Mouse (Mus musculus): Measurements from ENCODE around the gene Ppm1n. TPM values are rescaled to one million over a fixed set of nuclear protein-coding genes. Genes with fewer than 3 reads are reported as not detected.

The Ppm1n gene
- polyA plus RNA-seq, 1 experiment from 2014 or later, result not detected

- ATAC-seq (ENCODE audit: insufficient number of reproducible peaks, insufficient read depth, low FRiP score, low read depth), result no peak
- peaks cover 8% of the 10 kb centered on the region for H3K4me1 ChIP-seq (ENCODE audit: control insufficient read depth, insufficient read depth, low read length)
- WGBS, result 52% methylated on average over 5 of the region's 5 CpGs
- no peaks in the 10 kb centered on the region for H3K27me3 ChIP-seq (ENCODE audit: control insufficient read depth, insufficient read depth, low read length)
- no peak overlapping the region for H3K4me3 ChIP-seq (ENCODE audit: low read depth, low read length)
- H3K36me3 ChIP-seq (ENCODE audit: control insufficient read depth, insufficient read depth, low read length), result no peaks in the 10 kb centered on the region
- no peak overlapping the region for H3K4me2 ChIP-seq (replicated peaks; ENCODE audit: low read depth, low read length)
- no peak overlapping the region for H3K9ac ChIP-seq (replicated peaks; ENCODE audit: low read depth, low read length)
- H3K27ac ChIP-seq (ENCODE audit: low read length), result no peak overlapping the region
- no peaks in the 10 kb centered on the region for H3K9me3 ChIP-seq (ENCODE audit: control insufficient read depth, low read depth, low read length)
Observed at GRCm38 (mm10) chr7:19321464-19321863, 41.6 kb upstream of the Ppm1n start.

DNA sequence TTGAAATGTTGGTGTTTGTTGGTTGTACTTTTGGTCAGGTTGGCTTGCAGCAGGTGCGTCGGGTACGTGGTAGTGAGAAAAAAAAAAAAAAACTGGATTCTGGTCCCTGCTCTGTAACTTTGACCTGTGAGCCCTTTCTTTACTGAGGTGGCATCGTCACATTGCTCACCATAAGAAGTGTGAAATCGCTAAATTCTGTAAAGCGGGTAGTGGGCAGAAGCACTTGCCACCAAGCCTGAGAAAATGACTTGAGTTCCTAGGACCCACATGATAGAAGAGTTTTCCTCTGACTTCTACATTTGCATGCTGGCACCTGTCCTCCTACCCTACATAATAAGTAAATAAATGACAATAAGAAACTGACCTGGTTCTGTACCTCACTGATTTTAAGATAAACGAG is 40.8 kb upstream of the Ppm1n start:
- H3K9me3 ChIP-seq (ENCODE audit: control insufficient read depth, low read depth, low read length), result no peaks in the 10 kb centered on the region
- H3K4me3 ChIP-seq (ENCODE audit: low read depth, low read length), result 0 out of 2 replicates have a peak overlapping the region, but pooled peaks have one; percentile 42
- no peak overlapping the region for H3K27ac ChIP-seq (ENCODE audit: low read length)
- H3K27me3 ChIP-seq (ENCODE audit: control insufficient read depth, insufficient read depth, low read length), result no peaks in the 10 kb centered on the region
- peak overlapping the region; percentile 78 for H3K4me2 ChIP-seq (replicated peaks; ENCODE audit: low read depth, low read length)
- H3K36me3 ChIP-seq (ENCODE audit: control insufficient read depth, insufficient read depth, low read length), result no peaks in the 10 kb centered on the region
- 33% methylated on average over 7 of the region's 7 CpGs for WGBS
- H3K9ac ChIP-seq (replicated peaks; ENCODE audit: low read depth, low read length), result no peak overlapping the region
- ATAC-seq (ENCODE audit: insufficient number of reproducible peaks, insufficient read depth, low FRiP score, low read depth), result no peak
- 0 out of 2 replicates have a peak, but pooled peaks cover 3% of the 10 kb centered on the region for H3K4me1 ChIP-seq (ENCODE audit: control insufficient read depth, insufficient read depth, low read length)

- peak overlapping the region; percentile 42 for H3K4me3 ChIP-seq (ENCODE audit: low read depth, low read length)
- H3K4me2 ChIP-seq (replicated peaks; ENCODE audit: low read depth, low read length), result peak overlapping the region; percentile 78
- 0 out of 2 replicates have a peak, but pooled peaks cover 3% of the 10 kb centered on the region for H3K4me1 ChIP-seq (ENCODE audit: control insufficient read depth, insufficient read depth, low read length)
- no peaks in the 10 kb centered on the region for H3K36me3 ChIP-seq (ENCODE audit: control insufficient read depth, insufficient read depth, low read length)
- WGBS, result under 1% methylated on average over 41 of the region's 41 CpGs
- H3K27ac ChIP-seq (ENCODE audit: low read length), result no peak overlapping the region
- no peaks in the 10 kb centered on the region for H3K27me3 ChIP-seq (ENCODE audit: control insufficient read depth, insufficient read depth, low read length)
- peak; percentile 93 for ATAC-seq (ENCODE audit: insufficient number of reproducible peaks, insufficient read depth, low FRiP score, low read depth)
- no peaks in the 10 kb centered on the region for H3K9me3 ChIP-seq (ENCODE audit: control insufficient read depth, low read depth, low read length)
- peak overlapping the region; percentile 30; the same call in 1 of the 2 replicates for H3K9ac ChIP-seq (replicated peaks; ENCODE audit: low read depth, low read length)
Observed at GRCm38 (mm10) chr7:19319906-19320305, 40.0 kb upstream of the Ppm1n start.

DNA sequence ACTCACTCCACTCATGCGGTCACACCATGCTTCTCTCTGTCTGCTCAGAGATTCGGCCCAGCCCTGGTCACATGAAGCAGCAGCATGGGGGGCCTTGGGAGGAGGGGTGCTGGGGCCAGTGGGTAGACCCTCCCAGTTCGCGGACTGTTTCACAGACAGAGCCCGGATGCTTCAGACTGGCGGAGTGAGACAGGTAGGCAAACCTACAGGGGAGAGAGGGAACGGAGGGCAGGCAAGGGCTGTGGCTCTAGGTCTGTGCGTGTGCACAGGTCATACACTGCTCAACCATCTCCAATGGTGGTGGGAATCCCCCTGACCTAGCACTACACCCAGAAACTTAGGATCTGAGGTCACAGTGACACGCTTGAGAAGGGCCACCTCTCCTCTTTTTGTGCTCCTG is 39.6 kb upstream of the Ppm1n start:
- Histone ChIP-seq H3K27ac (ENCODE audit: low read length) (no peak overlapping the region), H3K27me3 (ENCODE audit: control insufficient read depth, insufficient read depth, low read length) (no peaks in the 10 kb centered on the region)
- ATAC-seq (ENCODE audit: insufficient number of reproducible peaks, insufficient read depth, low FRiP score, low read depth), result peak; percentile 30

DNA sequence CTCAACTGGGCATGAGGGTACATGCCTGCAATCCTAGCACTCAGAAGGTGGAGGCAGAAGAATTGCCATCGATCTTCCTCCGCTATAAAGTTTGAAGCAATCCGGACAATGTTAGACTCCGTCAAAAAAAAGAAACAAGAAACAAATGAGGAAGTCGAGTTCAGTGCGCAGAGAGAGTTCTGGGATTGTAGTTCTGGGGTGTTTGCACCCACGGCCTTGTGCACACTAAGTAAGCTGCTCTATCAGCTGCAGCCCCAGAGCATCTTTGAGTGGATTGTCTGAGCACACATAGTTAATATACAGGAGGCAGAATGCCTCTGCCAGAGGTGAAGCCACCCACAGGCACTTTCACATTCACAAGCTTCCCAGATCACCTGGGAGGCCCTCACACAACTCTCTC is 38.8 kb upstream of the Ppm1n start:
- Histone ChIP-seq H3K4me3 (ENCODE audit: low read depth, low read length) (no peak overlapping the region), H3K4me1 (ENCODE audit: control insufficient read depth, insufficient read depth, low read length) (0 out of 2 replicates have a peak, but pooled peaks cover 3% of the 10 kb centered on the region), H3K36me3 (ENCODE audit: control insufficient read depth, insufficient read depth, low read length) (no peaks in the 10 kb centered on the region), H3K9ac (replicated peaks; ENCODE audit: low read depth, low read length) (no peak overlapping the region), H3K27me3 (ENCODE audit: control insufficient read depth, insufficient read depth, low read length) (no peaks in the 10 kb centered on the region), H3K4me2 (replicated peaks; ENCODE audit: low read depth, low read length) (no peak overlapping the region), H3K27ac (ENCODE audit: low read length) (no peak overlapping the region), H3K9me3 (ENCODE audit: control insufficient read depth, low read depth, low read length) (no peaks in the 10 kb centered on the region)
- ATAC-seq (ENCODE audit: insufficient number of reproducible peaks, insufficient read depth, low FRiP score, low read depth), result no peak
- 74% methylated on average over 7 of the region's 7 CpGs for WGBS

More for the DNA sequence above, 39.6 kb upstream of the Ppm1n start:
- 15% methylated on average over 9 of the region's 9 CpGs for WGBS
- H3K36me3 ChIP-seq (ENCODE audit: control insufficient read depth, insufficient read depth, low read length), result no peaks in the 10 kb centered on the region
- H3K4me2 ChIP-seq (replicated peaks; ENCODE audit: low read depth, low read length), result peak overlapping the region; percentile 78
- no peaks in the 10 kb centered on the region for H3K9me3 ChIP-seq (ENCODE audit: control insufficient read depth, low read depth, low read length)
- H3K4me3 ChIP-seq (ENCODE audit: low read depth, low read length), result peak overlapping the region; percentile 42
- 0 out of 2 replicates have a peak, but pooled peaks cover 3% of the 10 kb centered on the region for H3K4me1 ChIP-seq (ENCODE audit: control insufficient read depth, insufficient read depth, low read length)
- peak overlapping the region; percentile 30; the same call in 1 of the 2 replicates for H3K9ac ChIP-seq (replicated peaks; ENCODE audit: low read depth, low read length)

GRCm38 (mm10) chr7:19318201-19318600 is 38.3 kb upstream of the Ppm1n start:
- 79% methylated on average over 2 of the region's 2 CpGs for WGBS
- H3K9ac ChIP-seq (replicated peaks; ENCODE audit: low read depth, low read length), result no peak overlapping the region
- no peaks in the 10 kb centered on the region for H3K9me3 ChIP-seq (ENCODE audit: control insufficient read depth, low read depth, low read length)
- H3K36me3 ChIP-seq (ENCODE audit: control insufficient read depth, insufficient read depth, low read length), result no peaks in the 10 kb centered on the region
- no peaks in the 10 kb centered on the region for H3K27me3 ChIP-seq (ENCODE audit: control insufficient read depth, insufficient read depth, low read length)
- no peak overlapping the region for H3K4me3 ChIP-seq (ENCODE audit: low read depth, low read length)
- ATAC-seq (ENCODE audit: insufficient number of reproducible peaks, insufficient read depth, low FRiP score, low read depth), result no peak
- H3K27ac ChIP-seq (ENCODE audit: low read length), result no peak overlapping the region
- 0 out of 2 replicates have a peak, but pooled peaks cover 3% of the 10 kb centered on the region for H3K4me1 ChIP-seq (ENCODE audit: control insufficient read depth, insufficient read depth, low read length)
- H3K4me2 ChIP-seq (replicated peaks; ENCODE audit: low read depth, low read length), result no peak overlapping the region

GRCm38 (mm10) chr7:19316451-19317161 is 36.7 kb upstream of the Ppm1n start:
- no peak for ATAC-seq (ENCODE audit: insufficient number of reproducible peaks, insufficient read depth, low FRiP score, low read depth)
- Histone ChIP-seq H3K27me3 (ENCODE audit: control insufficient read depth, insufficient read depth, low read length) (no peaks in the 10 kb centered on the region), H3K27ac (ENCODE audit: low read length) (no peak overlapping the region), H3K36me3 (ENCODE audit: control insufficient read depth, insufficient read depth, low read length) (no peaks in the 10 kb centered on the region), H3K4me3 (ENCODE audit: low read depth, low read length) (no peak overlapping the region), H3K4me1 (ENCODE audit: control insufficient read depth, insufficient read depth, low read length) (0 out of 2 replicates have a peak, but pooled peaks cover 3% of the 10 kb centered on the region), H3K9me3 (ENCODE audit: control insufficient read depth, low read depth, low read length) (no peaks in the 10 kb centered on the region), H3K9ac (replicated peaks; ENCODE audit: low read depth, low read length) (no peak overlapping the region), H3K4me2 (replicated peaks; ENCODE audit: low read depth, low read length) (no peak overlapping the region)
- WGBS, result 46% methylated on average over 14 of the region's 14 CpGs

- WGBS, result 38% methylated on average over 5 of the region's 5 CpGs
- ATAC-seq (ENCODE audit: insufficient number of reproducible peaks, insufficient read depth, low FRiP score, low read depth), result no peak
- Histone ChIP-seq H3K4me1 (ENCODE audit: control insufficient read depth, insufficient read depth, low read length) (peaks cover 4% of the 10 kb centered on the region; the same call in 1 of the 2 replicates), H3K27ac (ENCODE audit: low read length) (no peak overlapping the region), H3K4me2 (replicated peaks; ENCODE audit: low read depth, low read length) (no peak overlapping the region), H3K36me3 (ENCODE audit: control insufficient read depth, insufficient read depth, low read length) (no peaks in the 10 kb centered on the region), H3K9me3 (ENCODE audit: control insufficient read depth, low read depth, low read length) (no peaks in the 10 kb centered on the region), H3K4me3 (ENCODE audit: low read depth, low read length) (no peak overlapping the region), H3K27me3 (ENCODE audit: control insufficient read depth, insufficient read depth, low read length) (no peaks in the 10 kb centered on the region), H3K9ac (replicated peaks; ENCODE audit: low read depth, low read length) (no peak overlapping the region)
Observed at GRCm38 (mm10) chr7:19314033-19314432, 34.2 kb upstream of the Ppm1n start.

All from stomach, embryonic 14.5 days (tissue).